Mouse (Mus musculus): Measurements from ENCODE around the gene Tada3. TPM values are rescaled to one million over a fixed set of nuclear protein-coding genes. Genes with fewer than 3 reads are reported as not detected.

The Tada3 gene
- polyA plus RNA-seq, 1 experiment from 2014 or later = 68.2 TPM

GRCm38 (mm10) chr6:113410001-113410400 lies 32.3 kb upstream of the Tada3 start:
- Histone ChIP-seq H3K27me3 (replicated peaks; ENCODE audit: control insufficient read depth, insufficient read depth, low read length) (no peaks in the 10 kb centered on the region), H3K36me3 (ENCODE audit: control insufficient read depth, insufficient read depth, low read length) (peaks cover 23% of the 10 kb centered on the region)
- no peak for ATAC-seq

DNA sequence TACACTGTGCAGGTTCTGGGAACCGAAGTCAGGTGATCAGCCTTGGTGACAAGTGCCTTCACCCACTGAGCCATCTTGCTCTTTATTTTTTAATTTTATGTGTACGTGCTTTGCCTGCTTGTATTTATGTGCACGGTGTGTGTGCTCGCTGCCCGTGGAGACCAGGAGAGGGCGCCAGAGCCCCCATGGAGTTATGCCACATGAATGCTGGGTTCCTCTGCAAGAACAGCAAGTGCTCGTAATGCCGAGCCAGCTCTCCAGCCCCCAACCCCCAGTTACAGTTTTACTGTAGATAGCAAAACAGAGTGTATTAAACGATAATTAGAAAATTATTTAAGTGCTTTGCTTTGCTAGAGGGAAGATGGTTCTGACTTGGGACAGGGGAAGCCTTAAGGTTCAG lies 29.0 kb upstream of the Tada3 start:
- ATAC-seq (no peak), DNase-seq (ENCODE audit: low spot score) (no peak)
- Histone ChIP-seq H3K4me1 (ENCODE audit: control insufficient read depth, insufficient read depth, low read length) (no peaks in the 10 kb centered on the region), H3K9me3 (replicated peaks; ENCODE audit: control insufficient read depth, low read length) (no peaks in the 10 kb centered on the region), H3K4me2 (ENCODE audit: low read length) (no peak overlapping the region), H3K9ac (ENCODE audit: low read length) (no peak overlapping the region), H3K4me3 (ENCODE audit: low read depth, low read length) (no peak overlapping the region), H3K27me3 (replicated peaks; ENCODE audit: control insufficient read depth, insufficient read depth, low read length) (no peaks in the 10 kb centered on the region), H3K36me3 (ENCODE audit: control insufficient read depth, insufficient read depth, low read length) (0 out of 2 replicates have a peak, but pooled peaks cover 7% of the 10 kb centered on the region), H3K27ac (ENCODE audit: low read depth, low read length) (no peak overlapping the region)
- 78% methylated on average over 9 of the region's 9 CpGs for WGBS

More at GRCm38 (mm10) chr6:113410001-113410400, 32.3 kb upstream of the Tada3 start:
- Histone ChIP-seq H3K9ac (ENCODE audit: low read length) (no peak overlapping the region), H3K4me1 (ENCODE audit: control insufficient read depth, insufficient read depth, low read length) (no peaks in the 10 kb centered on the region), H3K27ac (ENCODE audit: low read depth, low read length) (no peak overlapping the region), H3K9me3 (replicated peaks; ENCODE audit: control insufficient read depth, low read length) (no peaks in the 10 kb centered on the region), H3K4me3 (ENCODE audit: low read depth, low read length) (no peak overlapping the region), H3K4me2 (ENCODE audit: low read length) (no peak overlapping the region)
- no peak for DNase-seq (ENCODE audit: low spot score)
- 84% methylated on average over 1 of the region's 1 CpGs for WGBS

GRCm38 (mm10) chr6:113405483-113405882 lies 27.8 kb upstream of the Tada3 start:
- ATAC-seq = no peak
- H3K27me3 ChIP-seq (replicated peaks; ENCODE audit: control insufficient read depth, insufficient read depth, low read length) = no peaks in the 10 kb centered on the region
- H3K9me3 ChIP-seq (replicated peaks; ENCODE audit: control insufficient read depth, low read length) = no peaks in the 10 kb centered on the region
- H3K4me3 ChIP-seq (ENCODE audit: low read depth, low read length) = no peak overlapping the region
- H3K36me3 ChIP-seq (ENCODE audit: control insufficient read depth, insufficient read depth, low read length) = 0 out of 2 replicates have a peak, but pooled peaks cover 7% of the 10 kb centered on the region
- no peak for DNase-seq (ENCODE audit: low spot score)
- no peak overlapping the region for H3K4me2 ChIP-seq (ENCODE audit: low read length)
- no peak overlapping the region for H3K27ac ChIP-seq (ENCODE audit: low read depth, low read length)
- WGBS = 89% methylated on average over 6 of the region's 6 CpGs
- no peaks in the 10 kb centered on the region for H3K4me1 ChIP-seq (ENCODE audit: control insufficient read depth, insufficient read depth, low read length)
- H3K9ac ChIP-seq (ENCODE audit: low read length) = no peak overlapping the region

- no peak overlapping the region for H3K9ac ChIP-seq (ENCODE audit: low read length)
- ATAC-seq = no peak
- H3K36me3 ChIP-seq (ENCODE audit: control insufficient read depth, insufficient read depth, low read length) = 0 out of 2 replicates have a peak, but pooled peaks cover 7% of the 10 kb centered on the region
- no peaks in the 10 kb centered on the region for H3K4me1 ChIP-seq (ENCODE audit: control insufficient read depth, insufficient read depth, low read length)
- WGBS = 81% methylated on average over 12 of the region's 12 CpGs
- H3K9me3 ChIP-seq (replicated peaks; ENCODE audit: control insufficient read depth, low read length) = no peaks in the 10 kb centered on the region
- no peak overlapping the region for H3K27ac ChIP-seq (ENCODE audit: low read depth, low read length)
- H3K4me3 ChIP-seq (ENCODE audit: low read depth, low read length) = no peak overlapping the region
- H3K4me2 ChIP-seq (ENCODE audit: low read length) = no peak overlapping the region
- no peaks in the 10 kb centered on the region for H3K27me3 ChIP-seq (replicated peaks; ENCODE audit: control insufficient read depth, insufficient read depth, low read length)
- no peak for DNase-seq (ENCODE audit: low spot score)
Measured at GRCm38 (mm10) chr6:113404649-113405448, 27.2 kb upstream of the Tada3 start.

DNA sequence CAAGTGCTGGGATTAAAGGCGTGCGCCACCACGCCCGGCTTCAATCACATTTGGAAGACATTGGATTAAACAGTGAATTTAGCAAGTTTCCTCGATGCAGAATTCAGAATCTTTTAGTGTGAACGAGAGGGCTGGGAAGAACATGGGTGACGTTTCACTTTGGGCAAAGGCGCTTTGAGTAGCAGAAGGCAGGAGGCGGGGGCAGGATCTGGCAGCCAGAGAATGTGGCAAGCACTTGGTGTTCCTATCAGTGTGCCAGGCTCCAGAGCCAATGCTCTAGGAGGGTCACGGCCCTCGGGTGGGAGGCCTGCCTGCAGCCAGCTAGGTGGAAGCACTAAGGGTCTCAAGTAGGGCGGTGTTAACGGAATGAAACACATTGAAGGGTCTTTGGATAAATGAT lies 24.4 kb upstream of the Tada3 start:
- H3K4me3 ChIP-seq (ENCODE audit: low read depth, low read length) = no peak overlapping the region
- H3K27me3 ChIP-seq (replicated peaks; ENCODE audit: control insufficient read depth, insufficient read depth, low read length) = no peaks in the 10 kb centered on the region
- no peaks in the 10 kb centered on the region for H3K9me3 ChIP-seq (replicated peaks; ENCODE audit: control insufficient read depth, low read length)
- H3K4me1 ChIP-seq (ENCODE audit: control insufficient read depth, insufficient read depth, low read length) = no peaks in the 10 kb centered on the region
- DNase-seq (ENCODE audit: low spot score) = no peak
- no peak overlapping the region for H3K4me2 ChIP-seq (ENCODE audit: low read length)
- no peak for ATAC-seq
- 92% methylated on average over 13 of the region's 13 CpGs for WGBS
- no peak overlapping the region for H3K9ac ChIP-seq (ENCODE audit: low read length)
- H3K36me3 ChIP-seq (ENCODE audit: control insufficient read depth, insufficient read depth, low read length) = peaks cover 9% of the 10 kb centered on the region; the same call in 1 of the 2 replicates
- H3K27ac ChIP-seq (ENCODE audit: low read depth, low read length) = no peak overlapping the region

DNA sequence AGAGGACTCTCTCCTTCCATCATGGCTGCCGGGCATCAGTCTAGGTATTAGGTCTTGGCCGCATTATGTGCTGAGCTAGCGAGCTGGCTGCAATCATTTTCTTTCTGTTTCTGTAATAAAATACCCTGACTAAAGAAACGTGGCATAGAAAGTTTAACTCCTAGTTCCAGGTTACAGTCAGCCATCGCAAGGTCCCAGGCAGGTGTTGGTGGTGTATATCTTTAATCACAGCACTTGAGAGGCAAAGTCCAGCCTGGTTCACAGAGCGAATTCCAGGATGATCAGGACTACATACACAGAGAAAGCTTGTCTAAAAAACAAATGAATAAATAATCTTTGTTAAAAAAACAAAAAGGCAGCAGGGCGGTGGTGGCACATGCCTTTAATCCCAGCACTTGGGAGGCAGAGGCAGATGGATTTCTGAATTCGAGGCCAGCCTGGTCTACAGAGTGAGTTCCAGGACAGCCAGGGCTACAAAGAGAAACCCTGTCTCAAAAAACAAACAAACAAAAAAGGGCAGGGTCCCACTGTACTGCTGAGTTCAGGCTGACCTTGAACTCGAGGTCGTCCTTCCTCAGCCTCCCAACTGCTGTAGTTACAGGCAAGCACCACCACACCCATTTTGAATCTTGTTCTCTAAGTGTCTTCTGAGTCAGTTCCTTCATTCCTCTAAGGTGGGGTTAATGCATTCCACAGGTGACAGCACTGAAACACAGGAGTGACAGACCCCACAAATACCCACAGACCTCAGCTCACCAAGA lies 18.8 kb upstream of the Tada3 start:
- ATAC-seq (no peak), DNase-seq (ENCODE audit: low spot score) (no peak)
- Histone ChIP-seq H3K4me3 (ENCODE audit: low read depth, low read length) (no peak overlapping the region), H3K36me3 (ENCODE audit: control insufficient read depth, insufficient read depth, low read length) (peaks cover 6% of the 10 kb centered on the region; the same call in 1 of the 2 replicates), H3K4me2 (ENCODE audit: low read length) (no peak overlapping the region), H3K4me1 (ENCODE audit: control insufficient read depth, insufficient read depth, low read length) (peaks cover 6% of the 10 kb centered on the region; the same call in 1 of the 2 replicates), H3K27ac (ENCODE audit: low read depth, low read length) (no peak overlapping the region), H3K9me3 (replicated peaks; ENCODE audit: control insufficient read depth, low read length) (no peaks in the 10 kb centered on the region), H3K27me3 (replicated peaks; ENCODE audit: control insufficient read depth, insufficient read depth, low read length) (no peaks in the 10 kb centered on the region), H3K9ac (ENCODE audit: low read length) (no peak overlapping the region)
- 83% methylated on average over 10 of the region's 10 CpGs for WGBS

DNA sequence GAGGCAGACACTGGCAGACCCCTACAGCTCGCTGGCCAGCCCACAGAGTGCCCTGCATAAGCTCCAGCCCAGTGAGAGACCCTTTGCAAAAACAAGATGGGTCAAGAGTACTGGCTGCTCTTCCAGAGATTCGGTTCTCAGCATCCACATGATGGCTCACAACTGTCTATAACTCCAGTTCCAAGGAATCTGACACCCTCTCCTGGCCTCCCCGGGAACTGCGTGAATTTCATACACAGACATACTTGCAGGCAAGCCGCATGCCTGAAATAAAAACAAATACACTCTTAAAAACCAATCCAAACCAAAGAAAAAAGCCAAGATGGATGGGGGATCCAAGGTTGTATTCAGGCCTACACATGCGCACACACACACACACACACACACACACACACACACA lies 17.8 kb upstream of the Tada3 start:
- no peak overlapping the region for H3K9ac ChIP-seq (ENCODE audit: low read length)
- H3K27me3 ChIP-seq (replicated peaks; ENCODE audit: control insufficient read depth, insufficient read depth, low read length) = no peaks in the 10 kb centered on the region
- H3K4me1 ChIP-seq (ENCODE audit: control insufficient read depth, insufficient read depth, low read length) = peaks cover 6% of the 10 kb centered on the region; the same call in 1 of the 2 replicates
- 95% methylated on average over 6 of the region's 6 CpGs for WGBS
- H3K4me2 ChIP-seq (ENCODE audit: low read length) = no peak overlapping the region
- peaks cover 9% of the 10 kb centered on the region for H3K36me3 ChIP-seq (ENCODE audit: control insufficient read depth, insufficient read depth, low read length)
- no peaks in the 10 kb centered on the region for H3K9me3 ChIP-seq (replicated peaks; ENCODE audit: control insufficient read depth, low read length)
- no peak for ATAC-seq
- no peak overlapping the region for H3K4me3 ChIP-seq (ENCODE audit: low read depth, low read length)
- no peak overlapping the region for H3K27ac ChIP-seq (ENCODE audit: low read depth, low read length)
- no peak for DNase-seq (ENCODE audit: low spot score)

GRCm38 (mm10) chr6:113394811-113395210 lies 17.1 kb upstream of the Tada3 start:
- Histone ChIP-seq H3K9ac (ENCODE audit: low read length) (no peak overlapping the region), H3K9me3 (replicated peaks; ENCODE audit: control insufficient read depth, low read length) (no peaks in the 10 kb centered on the region), H3K36me3 (ENCODE audit: control insufficient read depth, insufficient read depth, low read length) (peaks cover 16% of the 10 kb centered on the region), H3K27me3 (replicated peaks; ENCODE audit: control insufficient read depth, insufficient read depth, low read length) (no peaks in the 10 kb centered on the region), H3K4me1 (ENCODE audit: control insufficient read depth, insufficient read depth, low read length) (peaks cover 6% of the 10 kb centered on the region; the same call in 1 of the 2 replicates), H3K4me2 (ENCODE audit: low read length) (no peak overlapping the region), H3K27ac (ENCODE audit: low read depth, low read length) (no peak overlapping the region), H3K4me3 (ENCODE audit: low read depth, low read length) (no peak overlapping the region)
- DNase-seq (ENCODE audit: low spot score) = no peak
- no peak for ATAC-seq
- 93% methylated on average over 11 of the region's 11 CpGs for WGBS

DNA sequence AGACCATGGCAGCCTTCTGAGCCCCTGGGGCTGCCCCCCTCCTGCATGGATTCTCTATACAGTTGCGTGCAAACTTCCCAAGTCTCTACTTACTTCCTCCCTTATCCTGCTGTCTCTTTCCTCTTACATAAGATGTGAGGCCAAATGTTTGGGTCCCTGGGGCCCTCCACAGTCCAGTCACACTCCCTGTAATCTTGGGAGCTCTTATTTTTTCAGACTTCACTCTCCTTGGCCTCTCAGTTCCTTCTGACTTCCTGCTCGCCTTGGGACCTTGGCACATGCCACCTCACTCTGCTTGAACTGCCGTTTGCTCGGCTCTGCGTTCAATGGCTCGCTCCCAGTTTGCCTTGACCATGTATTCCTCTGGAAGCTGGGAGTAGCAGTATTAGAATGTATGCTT lies 16.3 kb upstream of the Tada3 start:
- H3K27me3 ChIP-seq (replicated peaks; ENCODE audit: control insufficient read depth, insufficient read depth, low read length) = no peaks in the 10 kb centered on the region
- no peak overlapping the region for H3K4me2 ChIP-seq (ENCODE audit: low read length)
- H3K9ac ChIP-seq (ENCODE audit: low read length) = no peak overlapping the region
- peaks cover 24% of the 10 kb centered on the region for H3K36me3 ChIP-seq (ENCODE audit: control insufficient read depth, insufficient read depth, low read length)
- no peaks in the 10 kb centered on the region for H3K9me3 ChIP-seq (replicated peaks; ENCODE audit: control insufficient read depth, low read length)
- DNase-seq (ENCODE audit: low spot score) (no peak), ATAC-seq (no peak)
- H3K4me1 ChIP-seq (ENCODE audit: control insufficient read depth, insufficient read depth, low read length) = peaks cover 6% of the 10 kb centered on the region; the same call in 1 of the 2 replicates
- H3K4me3 ChIP-seq (ENCODE audit: low read depth, low read length) = no peak overlapping the region
- 89% methylated on average over 6 of the region's 6 CpGs for WGBS
- H3K27ac ChIP-seq (ENCODE audit: low read depth, low read length) = no peak overlapping the region

All from forebrain, embryonic 14.5 days (tissue).